Mouse (Mus musculus) neural tube, embryonic 12.5 days (tissue): ENCODE measurements at regions not wholly inside any gene's neighbourhood (a gene's known extent, or its start where the extent isn't known, plus 50 kb on each side); places are given as distances from the start of the nearest gene placed in this dataset.

Source experiments
- ATAC-seq: fragments of 200-750 bp; cut with Nextera tagmentation; 2 replicates; pipeline ENCODE4 v1.8.0; 2017; ENCODE audit warnings: low read depth, mild to moderate bottlenecking, moderate TSS enrichment, moderate library complexity; ENCODE audit not compliant: low FRiP score
- H3K27ac ChIP-seq: fragments of 300-500 bp; sonication (generic); 2 replicates; pipeline ENCODE4 v1.5.1; 2016
- H3K27me3 ChIP-seq: fragments of 300-500 bp; sonication (generic); replicated peaks from 2 replicates; pipeline ENCODE4 v1.6.1; 2016; ENCODE audit warnings: mild to moderate bottlenecking
- H3K36me3 ChIP-seq: fragments of 300-500 bp; sonication (generic); 2 replicates; pipeline ENCODE4 v1.6.1; 2016; ENCODE audit warnings: mild to moderate bottlenecking
- H3K4me1 ChIP-seq: fragments of 300-500 bp; sonication (generic); 2 replicates; pipeline ENCODE4 v1.6.1; 2016
- H3K4me2 ChIP-seq: fragments of 300-500 bp; sonication (generic); replicated peaks from 2 replicates; pipeline ENCODE4 v1.6.1; 2016; ENCODE audit warnings: mild to moderate bottlenecking
- H3K4me3 ChIP-seq: fragments of 300-500 bp; sonication (generic); 2 replicates; pipeline ENCODE4 v1.5.1; 2016
- H3K9ac ChIP-seq: fragments of 300-500 bp; sonication (generic); 2 replicates; pipeline ENCODE4 v1.6.1; 2016; ENCODE audit warnings: mild to moderate bottlenecking
- H3K9me3 ChIP-seq: fragments of 300-500 bp; sonication (generic); 2 replicates; pipeline ENCODE4 v1.6.1; 2016; ENCODE audit warnings: mild to moderate bottlenecking
- WGBS: fragments of 180-500 bp; shearing (Covaris S2); methylation state at CpG from one replicate; pipeline ENCODE4 v1.1.7; 2016; 5-methylcytosine and 5-hydroxymethylcytosine counted together

- Histone ChIP-seq H3K9me3 (no peaks in the 10 kb centered on the region), H3K4me3 (no peak overlapping the region), H3K36me3 (no peaks in the 10 kb centered on the region), H3K27ac (no peak overlapping the region), H3K4me1 (no peaks in the 10 kb centered on the region), H3K4me2 (no peak overlapping the region), H3K27me3 (no peaks in the 10 kb centered on the region), H3K9ac (no peak overlapping the region)
- 72% methylated on average over 10 of the region's 10 CpGs for WGBS
- no peak for ATAC-seq
These were observed 502.5 kb upstream of the Gm10131 start for GRCm38 (mm10) chr8:34614031-34614526.

GRCm38 (mm10) chr8:34613138-34613537 is 501.6 kb upstream of the Gm10131 start:
- Histone ChIP-seq H3K4me1 (no peaks in the 10 kb centered on the region), H3K36me3 (no peaks in the 10 kb centered on the region), H3K4me3 (no peak overlapping the region), H3K27ac (no peak overlapping the region), H3K9me3 (no peaks in the 10 kb centered on the region), H3K9ac (no peak overlapping the region), H3K27me3 (no peaks in the 10 kb centered on the region), H3K4me2 (no peak overlapping the region)
- no peak for ATAC-seq
- 85% methylated on average over 5 of the region's 5 CpGs for WGBS

- no peaks in the 10 kb centered on the region for H3K4me1 ChIP-seq
- WGBS = 69% methylated on average over 3 of the region's 3 CpGs
These were observed 500.9 kb upstream of the Gm10131 start for GRCm38 (mm10) chr8:34612396-34612795.

GRCm38 (mm10) chr8:34610186-34610585 is 498.6 kb upstream of the Gm10131 start:
- H3K27ac ChIP-seq = no peak overlapping the region
- H3K36me3 ChIP-seq = no peaks in the 10 kb centered on the region

More at GRCm38 (mm10) chr8:34612396-34612795, 500.9 kb upstream of the Gm10131 start:
- no peak overlapping the region for H3K9ac ChIP-seq
- no peak overlapping the region for H3K27ac ChIP-seq
- H3K9me3 ChIP-seq = no peaks in the 10 kb centered on the region
- H3K4me2 ChIP-seq = no peak overlapping the region
- H3K27me3 ChIP-seq = no peaks in the 10 kb centered on the region
- ATAC-seq = no peak
- H3K36me3 ChIP-seq = no peaks in the 10 kb centered on the region
- H3K4me3 ChIP-seq = no peak overlapping the region

GRCm38 (mm10) chr8:34607426-34607825 is 495.9 kb upstream of the Gm10131 start:
- Histone ChIP-seq H3K4me3 (no peak overlapping the region), H3K4me1 (no peaks in the 10 kb centered on the region), H3K9me3 (no peaks in the 10 kb centered on the region), H3K27me3 (no peaks in the 10 kb centered on the region), H3K4me2 (no peak overlapping the region), H3K36me3 (no peaks in the 10 kb centered on the region), H3K27ac (no peak overlapping the region), H3K9ac (no peak overlapping the region)
- no peak for ATAC-seq
- 93% methylated on average over 2 of the region's 2 CpGs for WGBS

More at GRCm38 (mm10) chr8:34610186-34610585, 498.6 kb upstream of the Gm10131 start:
- H3K9ac ChIP-seq = no peak overlapping the region
- no peak for ATAC-seq
- no peaks in the 10 kb centered on the region for H3K27me3 ChIP-seq
- H3K4me2 ChIP-seq = no peak overlapping the region
- H3K4me3 ChIP-seq = no peak overlapping the region
- no peaks in the 10 kb centered on the region for H3K9me3 ChIP-seq
- no peaks in the 10 kb centered on the region for H3K4me1 ChIP-seq

GRCm38 (mm10) chr8:34605031-34605430 is 493.5 kb upstream of the Gm10131 start:
- no peaks in the 10 kb centered on the region for H3K9me3 ChIP-seq
- H3K27ac ChIP-seq = no peak overlapping the region
- 96% methylated on average over 2 of the region's 2 CpGs for WGBS
- no peak overlapping the region for H3K9ac ChIP-seq
- no peaks in the 10 kb centered on the region for H3K4me1 ChIP-seq
- ATAC-seq = no peak
- no peak overlapping the region for H3K4me3 ChIP-seq
- H3K4me2 ChIP-seq = no peak overlapping the region
- no peaks in the 10 kb centered on the region for H3K36me3 ChIP-seq
- H3K27me3 ChIP-seq = no peaks in the 10 kb centered on the region

GRCm38 (mm10) chr8:34604581-34604980 is 493.0 kb upstream of the Gm10131 start:
- Histone ChIP-seq H3K4me1 (no peaks in the 10 kb centered on the region), H3K9me3 (no peaks in the 10 kb centered on the region), H3K4me2 (no peak overlapping the region), H3K36me3 (no peaks in the 10 kb centered on the region), H3K27ac (no peak overlapping the region), H3K9ac (no peak overlapping the region), H3K4me3 (no peak overlapping the region), H3K27me3 (no peaks in the 10 kb centered on the region)
- WGBS = 84% methylated on average over 2 of the region's 2 CpGs
- no peak for ATAC-seq

GRCm38 (mm10) chr8:34601426-34601953 is 490.0 kb upstream of the Gm10131 start:
- H3K27me3 ChIP-seq = no peaks in the 10 kb centered on the region
- H3K27ac ChIP-seq = no peak overlapping the region
- no peak overlapping the region for H3K4me2 ChIP-seq
- H3K36me3 ChIP-seq = no peaks in the 10 kb centered on the region
- no peaks in the 10 kb centered on the region for H3K4me1 ChIP-seq
- 77% methylated on average over 3 of the region's 3 CpGs for WGBS
- no peak for ATAC-seq
- H3K4me3 ChIP-seq = no peak overlapping the region
- no peak overlapping the region for H3K9ac ChIP-seq
- H3K9me3 ChIP-seq = no peaks in the 10 kb centered on the region

GRCm38 (mm10) chr8:34600880-34601279 is 489.3 kb upstream of the Gm10131 start:
- H3K9me3 ChIP-seq = no peaks in the 10 kb centered on the region
- H3K36me3 ChIP-seq = no peaks in the 10 kb centered on the region
- no peaks in the 10 kb centered on the region for H3K4me1 ChIP-seq
- H3K27me3 ChIP-seq = no peaks in the 10 kb centered on the region
- H3K27ac ChIP-seq = no peak overlapping the region
- H3K9ac ChIP-seq = no peak overlapping the region
- no peak for ATAC-seq
- no peak overlapping the region for H3K4me2 ChIP-seq
- 78% methylated on average over 5 of the region's 5 CpGs for WGBS
- no peak overlapping the region for H3K4me3 ChIP-seq

- Histone ChIP-seq H3K36me3 (no peaks in the 10 kb centered on the region), H3K27me3 (no peaks in the 10 kb centered on the region), H3K4me2 (no peak overlapping the region), H3K27ac (no peak overlapping the region), H3K4me1 (no peaks in the 10 kb centered on the region), H3K9me3 (no peaks in the 10 kb centered on the region), H3K4me3 (no peak overlapping the region), H3K9ac (no peak overlapping the region)
- no peak for ATAC-seq
- 80% methylated on average over 5 of the region's 5 CpGs for WGBS
These were observed 485.1 kb upstream of the Gm10131 start for GRCm38 (mm10) chr8:34596593-34596992.

GRCm38 (mm10) chr8:34590976-34591749 is 479.6 kb upstream of the Gm10131 start:
- no peak overlapping the region for H3K4me3 ChIP-seq
- H3K9me3 ChIP-seq = no peaks in the 10 kb centered on the region
- 94% methylated on average over 8 of the region's 8 CpGs for WGBS
- H3K36me3 ChIP-seq = no peaks in the 10 kb centered on the region
- H3K9ac ChIP-seq = no peak overlapping the region
- H3K4me2 ChIP-seq = no peak overlapping the region
- ATAC-seq = no peak
- no peak overlapping the region for H3K27ac ChIP-seq
- H3K4me1 ChIP-seq = no peaks in the 10 kb centered on the region
- no peaks in the 10 kb centered on the region for H3K27me3 ChIP-seq

GRCm38 (mm10) chr8:34578043-34578442 is 466.5 kb upstream of the Gm10131 start:
- H3K27ac ChIP-seq = no peak overlapping the region
- no peak overlapping the region for H3K9ac ChIP-seq
- no peaks in the 10 kb centered on the region for H3K27me3 ChIP-seq
- ATAC-seq = no peak
- WGBS = 22% methylated on average over 4 of the region's 4 CpGs
- H3K4me2 ChIP-seq = no peak overlapping the region
- no peak overlapping the region for H3K4me3 ChIP-seq
- H3K9me3 ChIP-seq = no peaks in the 10 kb centered on the region
- no peaks in the 10 kb centered on the region; the same call in 1 of the 2 replicates for H3K4me1 ChIP-seq
- H3K36me3 ChIP-seq = no peaks in the 10 kb centered on the region

GRCm38 (mm10) chr8:34574009-34574408 is 462.5 kb upstream of the Gm10131 start:
- Histone ChIP-seq H3K9me3 (no peaks in the 10 kb centered on the region), H3K4me2 (no peak overlapping the region), H3K4me3 (no peak overlapping the region), H3K4me1 (no peaks in the 10 kb centered on the region; the same call in 1 of the 2 replicates), H3K27me3 (no peaks in the 10 kb centered on the region), H3K9ac (no peak overlapping the region), H3K27ac (no peak overlapping the region), H3K36me3 (no peaks in the 10 kb centered on the region)
- no peak for ATAC-seq
- 77% methylated on average over 3 of the region's 3 CpGs for WGBS
